In the genomic region with DNA sequence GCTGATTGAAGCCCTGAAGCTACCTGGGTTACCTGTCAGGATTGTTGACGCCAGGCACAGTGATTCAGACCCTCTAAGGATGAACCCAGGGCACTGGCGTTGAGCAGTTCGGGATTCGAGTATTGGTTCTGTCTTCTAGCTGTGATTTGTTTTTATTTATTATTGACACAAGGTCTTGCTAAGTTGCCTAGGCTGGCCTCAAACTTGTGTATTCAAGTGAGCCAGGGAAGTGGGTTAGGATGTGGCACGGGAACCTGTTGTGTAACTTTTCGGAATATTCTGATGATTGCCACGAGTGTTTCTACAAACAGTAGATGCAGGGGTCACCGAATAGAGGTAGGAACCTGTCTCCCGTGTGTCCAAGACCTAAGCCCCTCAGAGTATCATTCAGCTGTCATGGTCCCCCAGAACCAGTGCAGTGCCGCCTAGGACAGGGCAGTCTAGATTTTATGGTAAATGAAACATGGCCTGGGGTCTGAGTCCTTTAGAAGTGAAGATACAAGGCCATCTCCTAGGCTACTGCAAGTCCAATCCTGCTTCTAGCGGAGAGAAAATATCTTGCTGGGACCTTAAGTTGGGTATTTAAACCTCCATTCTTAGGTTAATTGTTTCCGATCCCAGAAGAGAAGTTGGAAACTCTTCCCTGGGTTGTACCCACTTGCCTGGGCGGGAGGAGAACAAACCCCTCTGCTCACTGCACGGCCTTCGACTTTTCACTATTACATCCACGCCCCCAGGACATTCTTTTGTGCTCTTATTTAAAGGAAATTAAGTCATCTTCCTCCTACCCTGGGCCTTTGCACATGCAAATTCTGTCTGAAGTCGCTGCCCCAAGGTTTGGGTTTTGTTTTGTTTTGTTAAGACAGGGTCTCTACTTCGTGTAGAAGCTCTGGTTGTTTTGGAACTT, we compare ENCODE assay signal across 8 mouse cellular contexts. TPM values are rescaled to one million over a fixed set of nuclear protein-coding genes. Genes with fewer than 3 reads are reported as not detected.
DNase-seq lines count a peak whose midpoint lies in the region; ATAC-seq and TF ChIP-seq lines count a peak whose summit lies in the region.

No protein-coding gene starts in this region.

- H3K4me3 ChIP-seq in lung, embryonic 14.5 days (ENCODE audit: low read depth, low read length), result peak overlapping the region; percentile 96
- peak overlapping the region; percentile 91 for H3K4me3 ChIP-seq in brown adipose tissue, adult 24 weeks (ENCODE audit: insufficient read depth, low read depth, low read length)
- peak overlapping the region; percentile 72 for H3K4me3 ChIP-seq in hindbrain, embryonic 12.5 days
- peak overlapping the region; percentile 70 for H3K4me3 ChIP-seq in midbrain, embryonic 13.5 days (replicated peaks)

- H3K9ac ChIP-seq in lung, embryonic 14.5 days, result peak overlapping the region; percentile 89
- peak overlapping the region; percentile 81 for H3K9ac ChIP-seq in hindbrain, embryonic 12.5 days
- peak overlapping the region; percentile 80 for H3K9ac ChIP-seq in midbrain, embryonic 13.5 days (replicated peaks)

- H3K27ac ChIP-seq in lung, embryonic 14.5 days (ENCODE audit: low read depth), result peak overlapping the region; percentile 99
- H3K27ac ChIP-seq in brown adipose tissue, adult 24 weeks (replicated peaks; ENCODE audit: low read depth, low read length), result peak overlapping the region; percentile 99
- H3K27ac ChIP-seq in hindbrain, embryonic 12.5 days, result peak overlapping the region; percentile 96
- H3K27ac ChIP-seq in midbrain, embryonic 13.5 days, result peak overlapping the region; percentile 92; the same call in 1 of the 2 replicates

- ATAC-seq in lung, embryonic 14.5 days (ENCODE audit: insufficient read depth), result no peak; the same call in 1 of the 2 replicates
- ATAC-seq in hindbrain, embryonic 12.5 days (ENCODE audit: low FRiP score), result no peak
- ATAC-seq in midbrain, embryonic 13.5 days, result no peak
- no peak for ATAC-seq in megakaryocyte-erythroid progenitor cell, adult 5-6 weeks (replicated peaks; ENCODE audit: low FRiP score, low TSS enrichment, poor library complexity, severe bottlenecking)

- H3K4me2 ChIP-seq in lung, embryonic 14.5 days, result peak overlapping the region; percentile 98
- H3K4me2 ChIP-seq in hindbrain, embryonic 12.5 days (replicated peaks), result peak overlapping the region; percentile 93
- H3K4me2 ChIP-seq in midbrain, embryonic 13.5 days (replicated peaks), result peak overlapping the region; percentile 94

- TF ChIP-seq CTCF in lung, embryonic 14.5 days (IDR thresholded peaks at IDR 0.05; ENCODE audit: low read depth), result no peak

- peaks cover 7% of the 10 kb centered on the region; the same call in 1 of the 2 replicates for H3K4me1 ChIP-seq in lung, embryonic 14.5 days (ENCODE audit: insufficient read depth)
- 0 out of 2 replicates have a peak, but pooled peaks cover 3% of the 10 kb centered on the region for H3K4me1 ChIP-seq in brown adipose tissue, adult 24 weeks (ENCODE audit: control insufficient read depth, insufficient read depth, insufficient read length, low read length)
- peaks cover 22% of the 10 kb centered on the region for H3K4me1 ChIP-seq in hindbrain, embryonic 12.5 days
- H3K4me1 ChIP-seq in midbrain, embryonic 13.5 days (replicated peaks), result peaks cover 42% of the 10 kb centered on the region

- H3K9me3 ChIP-seq in lung, embryonic 14.5 days (ENCODE audit: low read depth, low read length), result no peaks in the 10 kb centered on the region
- H3K9me3 ChIP-seq in hindbrain, embryonic 12.5 days (replicated peaks), result no peaks in the 10 kb centered on the region
- H3K9me3 ChIP-seq in midbrain, embryonic 13.5 days, result no peaks in the 10 kb centered on the region; the same call in 1 of the 2 replicates

- 40% methylated on average over 18 of the region's 18 CpGs for WGBS in lung, embryonic 14.5 days
- WGBS in hindbrain, embryonic 12.5 days, result 31% methylated on average over 18 of the region's 18 CpGs
- WGBS in midbrain, embryonic 13.5 days, result 26% methylated on average over 18 of the region's 18 CpGs

- H3K27me3 ChIP-seq in lung, embryonic 14.5 days (ENCODE audit: insufficient read depth, low read length), result no peaks in the 10 kb centered on the region
- H3K27me3 ChIP-seq in hindbrain, embryonic 12.5 days, result peaks cover 8% of the 10 kb centered on the region
- H3K27me3 ChIP-seq in midbrain, embryonic 13.5 days, result peaks cover 25% of the 10 kb centered on the region

- H3K36me3 ChIP-seq in lung, embryonic 14.5 days (ENCODE audit: insufficient read depth), result peaks cover 18% of the 10 kb centered on the region; the same call in 1 of the 2 replicates
- H3K36me3 ChIP-seq in hindbrain, embryonic 12.5 days, result peaks cover 11% of the 10 kb centered on the region
- H3K36me3 ChIP-seq in midbrain, embryonic 13.5 days, result peaks cover 4% of the 10 kb centered on the region

- peak; percentile 23 for DNase-seq in lung, embryonic 14.5 days
- no peak for DNase-seq in lung, postnatal 25 days (ENCODE audit: low spot score)
- no peak for DNase-seq in cerebellum, adult 9-10 months
- no peak for DNase-seq in kidney, postnatal 14 days

RNA-seq across cellular contexts. Expression of a gene that starts 3.6 kb away (rescaled TPM):
- 190 and 192 TPM in 2 replicates for polyA plus RNA-seq in lung, embryonic 14.5 days (2014; fragmentation: Nextera tagmentation; extraction: Ambion mirVana)
- 67.0 and 75.8 TPM in 2 replicates for polyA plus RNA-seq in brown adipose tissue, adult 24 weeks (2012; ENCODE audit: insufficient read depth, insufficient read length, missing spikeins)
- 87.2 and 92.3 TPM in 2 replicates for polyA plus RNA-seq in hindbrain, embryonic 12.5 days (2016; fragmentation: Nextera tagmentation; extraction: Ambion mirVana)
- polyA plus RNA-seq in midbrain, embryonic 13.5 days (2015; fragmentation: Nextera tagmentation; extraction: Ambion mirVana), result 51.7 and 60.1 TPM in 2 replicates
- total RNA-seq in megakaryocyte-erythroid progenitor cell, adult 5-6 weeks (2014; fragmentation: Nextera tagmentation), result 76.1 and 121 TPM in 2 replicates
- 12.4 and 18.5 TPM in 2 replicates for total RNA-seq in megakaryocyte-erythroid progenitor cell, adult 5-6 weeks (2017)
